Mouse (Mus musculus): ENCODE measurements around the gene Ugt1a7c. TPM values are rescaled to one million over a fixed set of nuclear protein-coding genes. Genes with fewer than 3 reads are reported as not detected.

The Ugt1a7c gene
- polyA plus RNA-seq, 1 experiment from 2014 or later: 1.0 TPM

DNA sequence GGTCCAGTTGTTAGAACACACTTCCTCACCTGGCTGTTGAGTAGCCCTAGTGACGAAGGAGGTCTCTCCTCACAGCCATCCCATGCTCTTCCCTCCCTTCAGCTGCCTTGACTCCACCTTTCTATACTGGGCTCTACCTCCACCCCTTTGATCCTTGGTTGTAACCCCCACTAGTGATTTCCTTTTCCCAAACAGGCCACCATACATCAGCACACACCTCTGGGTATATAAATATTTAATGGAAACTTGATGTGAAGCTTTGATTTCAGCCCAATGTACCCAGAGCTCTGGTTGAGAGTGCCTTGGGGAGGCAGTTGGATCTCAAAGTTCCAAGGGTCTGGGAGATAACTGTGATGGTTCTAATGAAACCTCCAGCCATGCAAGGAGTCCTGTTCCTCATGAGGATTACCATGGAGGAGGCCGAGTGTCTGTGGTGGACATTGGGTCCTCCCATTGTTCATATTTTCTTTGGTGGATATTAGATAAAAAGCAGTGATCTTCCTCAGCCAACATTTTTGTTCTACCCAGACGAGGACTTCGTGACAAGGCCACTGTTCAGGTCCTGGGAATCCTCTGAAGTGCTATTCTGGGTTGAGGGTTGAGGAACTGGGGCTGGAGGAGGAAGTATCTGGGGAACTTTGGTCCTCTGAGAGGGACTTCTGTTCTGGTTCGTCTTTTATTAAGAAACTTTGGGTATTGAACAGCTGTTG lies 132.0 kb downstream of the Ugt1a7c start, which contains the start of gene Mroh2a:
Gene Mroh2a (plus strand): TSS at position 317 of the 710 bp plus-strand sequence.
- no peaks in the 10 kb centered on the region for H3K27me3 ChIP-seq (ENCODE audit: control insufficient read depth, insufficient read depth, low read length)
- H3K9me3 ChIP-seq (ENCODE audit: control insufficient read depth, low read length): peaks cover 69% of the 10 kb centered on the region
- H3K36me3 ChIP-seq (ENCODE audit: control insufficient read depth, insufficient read depth, low read length): no peaks in the 10 kb centered on the region
- no peak within 1 kb of the TSS for H3K27ac ChIP-seq (ENCODE audit: low read depth, low read length)
- H3K4me3 ChIP-seq (ENCODE audit: low read depth, low read length): no peak within 1 kb of the TSS
- no peak within 1 kb of the TSS for H3K9ac ChIP-seq (ENCODE audit: low read depth, low read length)
- H3K4me2 ChIP-seq (replicated peaks; ENCODE audit: low read depth, low read length): no peak within 1 kb of the TSS
- DNase-seq (ENCODE audit: low spot score) (no peak), ATAC-seq (ENCODE audit: low FRiP score) (no peak)
- WGBS: 56% methylated on average over 5 of the region's 5 CpGs
- no peaks in the 10 kb centered on the region for H3K4me1 ChIP-seq (replicated peaks; ENCODE audit: control insufficient read depth, insufficient read depth, low read length)

DNA sequence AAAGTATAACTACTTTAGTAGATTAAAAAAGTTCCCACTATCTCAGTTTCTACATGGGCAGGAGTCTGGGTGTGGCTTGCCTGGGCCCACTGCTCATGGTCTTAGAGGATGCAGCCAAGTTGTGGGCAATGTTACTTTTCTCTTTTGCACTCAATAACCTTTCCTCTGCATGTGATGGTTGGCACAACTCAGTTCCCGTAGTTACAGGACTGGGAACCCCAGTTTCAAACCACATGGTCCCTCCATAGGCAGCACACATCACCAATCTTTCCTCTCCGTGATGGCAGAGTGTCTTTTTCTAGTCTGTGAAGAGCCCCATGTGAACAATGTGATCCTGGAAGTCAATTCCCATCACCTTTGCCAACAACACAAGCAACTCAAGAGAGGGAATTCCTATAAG lies 132.6 kb downstream of the Ugt1a7c start:
- Histone ChIP-seq H3K27me3 (ENCODE audit: control insufficient read depth, insufficient read depth, low read length) (no peaks in the 10 kb centered on the region), H3K9me3 (ENCODE audit: control insufficient read depth, low read length) (peaks cover 72% of the 10 kb centered on the region), H3K36me3 (ENCODE audit: control insufficient read depth, insufficient read depth, low read length) (no peaks in the 10 kb centered on the region), H3K4me1 (replicated peaks; ENCODE audit: control insufficient read depth, insufficient read depth, low read length) (no peaks in the 10 kb centered on the region), H3K9ac (ENCODE audit: low read depth, low read length) (no peak overlapping the region), H3K4me2 (replicated peaks; ENCODE audit: low read depth, low read length) (no peak overlapping the region), H3K4me3 (ENCODE audit: low read depth, low read length) (no peak overlapping the region), H3K27ac (ENCODE audit: low read depth, low read length) (no peak overlapping the region)
- ATAC-seq (ENCODE audit: low FRiP score): no peak
- 57% methylated on average over 2 of the region's 2 CpGs for WGBS
- no peak for DNase-seq (ENCODE audit: low spot score)

GRCm38 (mm10) chr1:88228121-88228520 lies 133.3 kb downstream of the Ugt1a7c start:
- no peaks in the 10 kb centered on the region for H3K27me3 ChIP-seq (ENCODE audit: control insufficient read depth, insufficient read depth, low read length)
- DNase-seq (ENCODE audit: low spot score) (no peak), ATAC-seq (ENCODE audit: low FRiP score) (no peak)
- H3K4me1 ChIP-seq (replicated peaks; ENCODE audit: control insufficient read depth, insufficient read depth, low read length): no peaks in the 10 kb centered on the region
- H3K36me3 ChIP-seq (ENCODE audit: control insufficient read depth, insufficient read depth, low read length): no peaks in the 10 kb centered on the region
- H3K27ac ChIP-seq (ENCODE audit: low read depth, low read length): no peak overlapping the region
- 73% methylated on average over 7 of the region's 7 CpGs for WGBS
- no peak overlapping the region for H3K4me2 ChIP-seq (replicated peaks; ENCODE audit: low read depth, low read length)
- no peak overlapping the region for H3K9ac ChIP-seq (ENCODE audit: low read depth, low read length)
- peaks cover 78% of the 10 kb centered on the region for H3K9me3 ChIP-seq (ENCODE audit: control insufficient read depth, low read length)
- no peak overlapping the region for H3K4me3 ChIP-seq (ENCODE audit: low read depth, low read length)

GRCm38 (mm10) chr1:88229566-88229965 lies 134.7 kb downstream of the Ugt1a7c start:
- H3K4me2 ChIP-seq (replicated peaks; ENCODE audit: low read depth, low read length): no peak overlapping the region
- no peak overlapping the region for H3K27ac ChIP-seq (ENCODE audit: low read depth, low read length)
- H3K27me3 ChIP-seq (ENCODE audit: control insufficient read depth, insufficient read depth, low read length): no peaks in the 10 kb centered on the region
- ATAC-seq (ENCODE audit: low FRiP score) (peak; percentile 1; the same call in 1 of the 2 replicates), DNase-seq (ENCODE audit: low spot score) (no peak)
- no peaks in the 10 kb centered on the region for H3K36me3 ChIP-seq (ENCODE audit: control insufficient read depth, insufficient read depth, low read length)
- no peak overlapping the region for H3K4me3 ChIP-seq (ENCODE audit: low read depth, low read length)
- WGBS: 78% methylated on average over 3 of the region's 3 CpGs
- peaks cover 93% of the 10 kb centered on the region for H3K9me3 ChIP-seq (ENCODE audit: control insufficient read depth, low read length)
- no peaks in the 10 kb centered on the region for H3K4me1 ChIP-seq (replicated peaks; ENCODE audit: control insufficient read depth, insufficient read depth, low read length)
- no peak overlapping the region for H3K9ac ChIP-seq (ENCODE audit: low read depth, low read length)

DNA sequence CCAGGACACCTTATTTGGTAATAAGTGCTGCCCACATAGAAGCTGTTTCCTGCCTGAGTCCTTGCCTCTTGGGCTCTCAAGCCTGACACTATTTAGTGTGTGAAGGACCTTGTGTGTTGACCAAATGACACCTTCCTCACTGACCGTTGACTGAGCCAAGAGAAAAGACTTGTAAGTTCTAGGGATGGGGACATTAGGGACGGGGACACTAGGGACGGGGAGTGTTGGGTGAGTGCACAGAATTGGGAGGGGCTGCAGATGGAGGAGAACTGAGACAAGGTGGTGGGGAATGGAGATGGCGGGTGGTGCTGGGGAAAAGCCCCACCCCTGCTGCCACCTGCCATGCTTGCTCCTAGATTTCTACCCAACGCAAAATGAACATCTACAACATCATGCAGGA lies 135.1 kb downstream of the Ugt1a7c start:
- no peaks in the 10 kb centered on the region for H3K4me1 ChIP-seq (replicated peaks; ENCODE audit: control insufficient read depth, insufficient read depth, low read length)
- ATAC-seq (ENCODE audit: low FRiP score): peak; percentile 4; the same call in 1 of the 2 replicates

GRCm38 (mm10) chr1:88230421-88230820 lies 135.6 kb downstream of the Ugt1a7c start:
- Histone ChIP-seq H3K27ac (ENCODE audit: low read depth, low read length) (no peak overlapping the region), H3K4me3 (ENCODE audit: low read depth, low read length) (no peak overlapping the region), H3K27me3 (ENCODE audit: control insufficient read depth, insufficient read depth, low read length) (no peaks in the 10 kb centered on the region), H3K36me3 (ENCODE audit: control insufficient read depth, insufficient read depth, low read length) (no peaks in the 10 kb centered on the region), H3K4me1 (replicated peaks; ENCODE audit: control insufficient read depth, insufficient read depth, low read length) (no peaks in the 10 kb centered on the region), H3K9me3 (ENCODE audit: control insufficient read depth, low read length) (peaks cover 99% of the 10 kb centered on the region), H3K4me2 (replicated peaks; ENCODE audit: low read depth, low read length) (no peak overlapping the region), H3K9ac (ENCODE audit: low read depth, low read length) (no peak overlapping the region)
- WGBS: 75% methylated on average over 7 of the region's 7 CpGs
- ATAC-seq (ENCODE audit: low FRiP score) (no peak; the same call in 1 of the 2 replicates), DNase-seq (ENCODE audit: low spot score) (no peak)

More for the DNA sequence above, 135.1 kb downstream of the Ugt1a7c start:
- Histone ChIP-seq H3K36me3 (ENCODE audit: control insufficient read depth, insufficient read depth, low read length) (no peaks in the 10 kb centered on the region), H3K9me3 (ENCODE audit: control insufficient read depth, low read length) (peaks cover 97% of the 10 kb centered on the region), H3K9ac (ENCODE audit: low read depth, low read length) (no peak overlapping the region), H3K4me3 (ENCODE audit: low read depth, low read length) (no peak overlapping the region), H3K4me2 (replicated peaks; ENCODE audit: low read depth, low read length) (no peak overlapping the region), H3K27ac (ENCODE audit: low read depth, low read length) (no peak overlapping the region), H3K27me3 (ENCODE audit: control insufficient read depth, insufficient read depth, low read length) (no peaks in the 10 kb centered on the region)
- DNase-seq (ENCODE audit: low spot score): no peak
- WGBS: 87% methylated on average over 5 of the region's 5 CpGs

DNA sequence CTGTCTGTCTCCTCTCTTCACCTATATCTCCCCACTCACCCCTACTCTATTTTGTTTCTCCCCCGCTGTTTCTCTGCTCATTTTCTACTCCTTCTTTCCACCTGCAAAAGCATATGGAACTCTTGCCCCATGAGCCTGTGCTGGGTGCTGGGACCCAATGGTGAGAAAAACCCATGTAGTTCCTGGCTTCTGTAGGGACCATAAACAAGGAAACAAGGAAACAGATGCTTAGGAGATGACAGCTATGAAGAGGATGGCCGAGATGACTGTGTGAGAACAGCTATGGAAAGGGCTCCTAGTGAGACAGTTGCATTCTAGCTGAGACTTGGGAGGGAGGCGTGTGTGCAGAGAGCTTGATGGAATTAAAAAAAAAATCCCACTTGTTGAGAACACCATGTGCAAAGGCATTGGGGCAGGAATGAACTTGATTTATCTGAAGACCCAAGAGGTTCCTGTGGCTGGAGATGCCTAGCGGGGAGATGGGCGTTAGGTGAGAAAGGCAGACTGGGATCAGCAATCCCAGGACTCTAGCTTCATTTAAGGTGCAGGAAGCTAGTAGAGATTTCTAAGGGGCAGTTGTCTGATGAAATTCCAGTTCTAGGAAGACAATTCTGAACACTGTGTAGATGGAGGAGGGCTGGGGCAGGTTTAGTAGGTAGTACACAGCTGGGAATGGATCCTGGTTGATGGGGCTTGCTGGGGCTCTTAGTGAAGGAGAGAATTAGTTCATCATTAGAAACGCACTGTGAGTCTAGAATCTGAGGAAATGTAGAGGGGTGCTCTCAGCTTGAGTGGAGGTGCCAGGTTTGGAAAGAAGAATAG lies 136.3 kb downstream of the Ugt1a7c start:
- Histone ChIP-seq H3K4me3 (ENCODE audit: low read depth, low read length) (no peak overlapping the region), H3K9ac (ENCODE audit: low read depth, low read length) (no peak overlapping the region), H3K4me1 (replicated peaks; ENCODE audit: control insufficient read depth, insufficient read depth, low read length) (no peaks in the 10 kb centered on the region), H3K9me3 (ENCODE audit: control insufficient read depth, low read length) (peaks cover 99% of the 10 kb centered on the region), H3K36me3 (ENCODE audit: control insufficient read depth, insufficient read depth, low read length) (no peaks in the 10 kb centered on the region), H3K27me3 (ENCODE audit: control insufficient read depth, insufficient read depth, low read length) (no peaks in the 10 kb centered on the region), H3K4me2 (replicated peaks; ENCODE audit: low read depth, low read length) (no peak overlapping the region), H3K27ac (ENCODE audit: low read depth, low read length) (no peak overlapping the region)
- ATAC-seq (ENCODE audit: low FRiP score) (no peak), DNase-seq (ENCODE audit: low spot score) (no peak)
- WGBS: 78% methylated on average over 6 of the region's 6 CpGs

DNA sequence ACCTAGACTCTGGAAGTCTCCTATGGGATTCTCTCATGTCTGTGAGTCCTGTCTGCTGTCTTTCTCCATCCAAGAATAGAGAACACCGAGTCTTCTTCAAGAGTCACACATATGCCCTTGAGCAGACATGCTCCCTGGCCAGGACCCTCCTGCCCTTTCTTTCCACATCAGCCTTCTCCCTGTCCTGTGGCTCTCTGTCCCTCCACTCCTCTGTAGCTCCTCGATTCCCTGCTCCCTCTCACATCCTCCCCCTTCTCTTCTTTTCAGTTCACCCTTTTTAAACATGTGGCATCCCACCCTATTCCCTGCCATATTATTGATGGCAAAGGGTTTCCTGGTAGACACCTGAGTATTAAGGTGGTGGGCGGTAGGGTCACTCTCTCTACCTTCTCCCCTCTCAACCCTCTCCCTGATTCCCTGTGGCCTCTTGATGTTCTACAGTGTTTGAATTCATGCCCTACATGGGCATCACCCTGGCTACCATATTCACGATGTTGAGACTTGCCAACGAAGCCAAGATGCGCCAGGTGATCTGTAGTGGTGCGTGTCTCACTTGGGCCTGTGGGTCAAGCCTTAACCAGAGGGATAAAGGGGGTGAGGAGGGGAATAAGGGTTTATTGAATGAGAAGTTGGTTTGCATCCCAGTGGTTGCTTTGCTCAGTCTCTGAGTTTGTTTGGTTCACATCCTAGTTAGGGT lies 137.1 kb downstream of the Ugt1a7c start:
- ATAC-seq (ENCODE audit: low FRiP score) (no peak), DNase-seq (ENCODE audit: low spot score) (no peak)
- H3K4me2 ChIP-seq (replicated peaks; ENCODE audit: low read depth, low read length): no peak overlapping the region
- no peaks in the 10 kb centered on the region for H3K4me1 ChIP-seq (replicated peaks; ENCODE audit: control insufficient read depth, insufficient read depth, low read length)
- no peaks in the 10 kb centered on the region for H3K36me3 ChIP-seq (ENCODE audit: control insufficient read depth, insufficient read depth, low read length)
- H3K27me3 ChIP-seq (ENCODE audit: control insufficient read depth, insufficient read depth, low read length): no peaks in the 10 kb centered on the region
- H3K9ac ChIP-seq (ENCODE audit: low read depth, low read length): no peak overlapping the region
- H3K27ac ChIP-seq (ENCODE audit: low read depth, low read length): no peak overlapping the region
- peaks cover 96% of the 10 kb centered on the region for H3K9me3 ChIP-seq (ENCODE audit: control insufficient read depth, low read length)
- H3K4me3 ChIP-seq (ENCODE audit: low read depth, low read length): no peak overlapping the region
- 69% methylated on average over 7 of the region's 7 CpGs for WGBS
